Mouse (Mus musculus) cerebellum, adult 9-10 months (tissue): Measurements from ENCODE around the gene Jmjd8.
"Not testable (repeated sequence)": the region's sequence is repeated elsewhere in the genome, so short reads cannot be mapped to it uniquely, and the experiment has no call there.

Source experiments
- DNase-seq: peaks from one replicate; pipeline ENCODE4 v3.0.0; 2022

The Jmjd8 gene

DNA sequence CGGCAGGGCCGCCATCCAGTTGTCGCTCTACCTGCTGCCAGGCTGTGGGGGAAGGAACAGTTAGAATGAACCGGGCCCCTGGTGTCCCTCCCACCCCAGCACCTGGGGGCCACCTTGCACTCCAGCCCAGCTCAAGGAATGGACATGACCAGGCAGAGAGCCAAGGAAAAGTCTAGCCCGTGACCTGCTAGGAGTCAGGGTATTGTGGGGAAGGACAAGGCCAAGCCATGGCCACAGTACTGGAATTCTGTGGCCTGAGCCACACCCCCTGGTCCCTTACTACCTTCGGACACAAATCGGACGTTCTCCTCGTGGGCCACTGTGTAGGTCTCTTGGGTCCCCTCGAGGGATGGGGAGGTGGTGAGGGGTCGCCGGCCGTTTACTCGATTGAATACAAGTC, 35.6 kb downstream of the Jmjd8 start:
- no peak for DNase-seq

DNA sequence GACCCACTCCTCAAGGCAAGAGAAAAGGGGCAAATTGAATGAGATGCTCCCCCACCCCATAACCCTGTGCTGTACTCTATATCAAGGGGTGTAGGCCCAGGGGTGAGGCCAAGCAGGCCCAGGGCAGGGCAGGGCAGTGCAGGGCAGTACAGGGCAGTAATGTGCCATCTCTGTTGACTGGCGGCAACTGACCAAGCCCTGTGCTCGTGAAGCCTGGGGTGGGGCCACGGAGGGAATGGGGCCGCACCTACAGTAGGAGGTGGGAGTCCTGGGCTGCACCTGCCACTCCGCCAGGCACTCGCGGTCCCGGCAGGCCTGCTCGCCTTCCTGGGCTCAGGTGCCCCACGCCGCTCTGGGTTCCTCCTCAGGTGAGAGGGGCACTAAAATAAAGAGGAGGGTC, 36.6 kb downstream of the Jmjd8 start:
- no peak for DNase-seq

GRCm38 (mm10) chr17:25866172-25866571, 37.5 kb downstream of the Jmjd8 start:
- peak; percentile 29 for DNase-seq

DNA sequence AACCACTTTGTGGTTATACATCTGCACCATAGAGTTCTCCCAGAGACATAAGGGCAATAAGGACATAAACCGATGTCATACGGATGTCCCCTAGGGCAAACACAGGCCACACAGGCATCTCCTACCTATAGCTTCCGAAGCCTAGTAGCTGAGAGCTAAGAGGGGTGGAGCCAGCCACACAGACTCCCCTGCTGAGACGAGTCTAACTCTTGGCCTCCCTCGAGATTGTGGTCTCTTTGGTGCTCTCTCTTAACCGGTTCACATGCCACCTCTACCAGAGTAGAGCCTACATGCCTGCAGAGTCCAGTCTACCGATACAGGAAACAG, 38.8 kb downstream of the Jmjd8 start:
- DNase-seq = no peak

DNA sequence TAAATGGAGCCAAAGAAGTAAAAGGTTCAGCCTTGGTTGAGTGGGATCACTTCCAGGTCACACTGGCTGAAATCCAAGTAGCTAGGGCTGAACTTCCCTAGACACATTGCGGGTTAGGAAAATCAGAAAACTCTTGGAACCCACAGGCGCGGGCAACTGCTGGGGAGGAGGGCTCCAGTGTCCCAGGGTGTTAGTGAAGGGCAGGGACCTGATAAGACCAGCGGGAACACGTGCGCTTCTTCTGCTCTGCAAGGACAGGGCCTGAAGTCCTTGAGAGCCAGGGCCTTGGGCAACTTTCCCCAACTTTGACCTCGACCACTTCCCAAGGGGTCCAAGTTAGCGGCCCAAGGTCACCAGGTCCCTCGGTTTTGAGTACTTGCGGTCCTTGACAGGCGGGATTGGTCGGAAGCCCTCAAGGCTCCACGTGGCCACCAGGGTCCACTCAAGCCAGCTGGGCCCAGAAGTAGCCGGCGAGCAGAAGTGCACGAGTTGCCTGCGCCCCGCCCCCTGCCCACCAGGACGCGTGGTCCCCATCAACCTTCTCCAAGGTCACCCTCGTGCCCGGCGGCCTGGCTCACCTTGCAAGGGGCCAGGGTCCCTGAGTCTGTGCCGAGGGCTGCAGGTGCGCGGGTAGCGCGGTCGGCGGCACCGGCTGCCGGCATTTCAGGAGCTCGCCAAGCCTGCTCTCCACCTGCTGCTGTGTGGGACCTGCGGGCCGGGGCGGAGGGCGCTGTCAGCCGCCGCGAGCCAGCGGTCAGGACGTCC, 39.4 kb downstream of the Jmjd8 start:
- peak; percentile 71 for DNase-seq

- peak; percentile 85 for DNase-seq
Observed at GRCm38 (mm10) chr17:25868601-25869191, 40.0 kb downstream of the Jmjd8 start, which contains the start of gene Mcrip2. TSS of gene Mcrip2 (minus strand) at chr17:25868764.

DNA sequence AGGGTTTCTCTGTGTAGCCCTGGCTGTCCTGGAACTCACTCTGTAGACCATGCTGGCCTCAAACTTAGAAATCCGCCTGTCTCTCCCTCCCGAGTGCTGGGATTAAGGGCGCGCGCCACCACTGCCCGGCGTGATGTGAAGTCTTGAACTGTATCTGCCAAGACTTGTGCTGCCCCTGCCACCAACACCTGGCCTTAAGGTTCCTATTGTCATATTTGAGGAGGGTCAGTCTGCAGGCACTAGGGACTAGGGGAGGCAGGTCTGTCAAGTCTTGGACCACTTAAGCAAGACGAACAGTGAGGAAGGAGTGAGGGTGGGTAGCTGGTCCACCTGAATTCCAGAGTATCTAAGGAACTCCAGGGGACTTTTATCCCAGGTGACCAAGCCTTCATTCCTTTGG, 40.8 kb downstream of the Jmjd8 start:
- DNase-seq = peak; percentile 48

DNA sequence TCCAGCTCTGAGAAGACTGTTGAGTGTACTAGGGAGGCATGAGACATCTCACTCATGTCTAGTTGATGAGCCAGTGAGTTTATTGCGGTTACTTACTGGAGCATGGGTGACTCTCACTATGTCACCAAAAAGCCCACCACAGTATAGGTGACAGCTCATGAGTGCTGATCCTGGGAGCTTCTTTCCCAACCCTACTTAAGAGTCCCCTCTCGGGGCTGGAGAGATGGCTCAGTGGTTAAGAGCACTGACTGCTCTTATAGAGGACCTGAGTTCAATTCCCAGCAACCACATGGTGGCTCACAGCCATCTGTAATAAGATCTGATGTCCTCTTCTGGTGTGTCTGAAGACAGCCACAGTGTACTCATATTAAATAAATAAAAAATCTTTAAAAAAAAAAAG, 41.3 kb downstream of the Jmjd8 start:
- no peak for DNase-seq

DNA sequence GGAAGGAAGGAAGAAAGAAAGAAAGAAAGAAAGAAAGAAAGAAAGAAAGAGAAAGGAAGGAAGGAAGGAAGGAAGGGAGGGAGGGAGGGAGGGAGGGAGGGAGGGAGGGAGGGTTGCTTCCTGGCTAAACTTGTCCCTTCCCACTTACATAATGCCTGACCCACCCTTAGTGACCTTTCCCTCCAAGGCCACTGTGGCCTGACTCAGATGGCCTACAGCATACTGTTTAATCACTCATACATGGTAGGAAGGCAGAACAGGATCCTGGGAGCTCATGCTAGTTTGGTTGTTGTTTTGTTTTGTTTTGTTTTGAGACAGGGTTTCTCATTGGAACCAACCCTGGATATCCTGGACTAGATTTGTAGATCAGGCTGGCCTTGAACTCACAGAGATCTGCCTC, 42.9 kb downstream of the Jmjd8 start:
- DNase-seq = not testable (repeated sequence)

- DNase-seq = peak; percentile 33
Observed at GRCm38 (mm10) chr17:25872676-25873075, 44.0 kb downstream of the Jmjd8 start.

GRCm38 (mm10) chr17:25873405-25874147, 44.9 kb downstream of the Jmjd8 start:
- DNase-seq = peak; percentile 39

DNA sequence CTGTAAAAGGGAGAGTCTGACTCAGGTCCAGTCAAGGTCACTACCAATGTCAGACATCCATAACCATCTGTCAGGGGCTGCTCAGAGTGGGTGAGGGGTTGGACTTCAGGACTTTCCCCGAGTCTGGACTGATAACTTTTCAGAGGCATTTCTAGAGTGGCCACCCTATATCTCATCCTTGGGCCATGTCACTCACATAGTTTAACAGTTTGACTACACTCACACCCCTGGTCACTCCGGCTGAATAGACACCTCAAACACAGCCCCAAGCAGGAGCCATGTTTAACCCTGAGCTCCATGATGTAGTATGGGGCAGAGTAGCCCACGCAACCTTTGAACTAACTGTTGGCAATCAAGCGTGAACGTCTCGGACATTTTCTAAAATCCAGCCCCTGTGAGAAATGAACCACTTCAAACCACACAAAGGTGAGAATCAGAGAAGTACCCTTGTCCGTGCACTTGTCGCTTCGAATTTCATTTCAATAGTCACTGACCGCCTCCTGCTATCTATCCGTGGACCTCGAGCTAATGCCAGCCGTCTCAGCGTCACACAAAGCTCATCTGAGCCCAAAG, 45.6 kb downstream of the Jmjd8 start:
- DNase-seq = no peak

GRCm38 (mm10) chr17:25874721-25875170, 46.1 kb downstream of the Jmjd8 start, which contains the start of gene Mettl26:
TSS of gene Mettl26 (plus strand) at chr17:25875074.
- peak; percentile 96 for DNase-seq

- peak; percentile 90 for DNase-seq
Observed at GRCm38 (mm10) chr17:25875171-25876136, 46.8 kb downstream of the Jmjd8 start.

DNA sequence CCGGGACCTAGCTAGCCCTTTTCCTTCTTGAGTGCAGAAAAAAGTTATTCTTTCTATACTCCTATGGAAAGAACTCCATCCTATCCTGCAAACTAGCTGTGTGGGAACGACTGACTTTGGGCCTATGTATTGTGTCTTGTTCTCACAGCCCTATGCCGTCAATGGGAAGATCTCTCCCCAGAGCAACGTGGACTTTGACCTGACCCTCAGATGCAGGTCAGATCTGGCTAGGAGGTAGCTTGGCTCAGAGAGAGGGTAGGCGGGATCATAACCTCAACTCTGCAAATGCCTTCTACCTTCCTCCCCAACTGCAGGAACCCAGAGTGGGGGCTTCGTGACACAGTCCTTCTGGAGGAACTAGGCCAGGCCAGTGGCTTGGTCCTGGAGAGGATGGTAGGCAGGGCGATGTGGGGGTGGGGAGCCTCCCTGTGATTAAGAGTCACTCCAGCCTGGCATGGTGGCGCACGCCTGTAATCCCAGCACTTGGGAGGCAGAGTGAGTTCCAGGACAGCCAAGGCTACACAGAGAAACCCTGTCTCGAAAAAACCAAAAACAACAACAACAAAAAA, 47.8 kb downstream of the Jmjd8 start:
- DNase-seq = no peak

GRCm38 (mm10) chr17:25877025-25877424, 48.4 kb downstream of the Jmjd8 start:
- DNase-seq = no peak

DNA sequence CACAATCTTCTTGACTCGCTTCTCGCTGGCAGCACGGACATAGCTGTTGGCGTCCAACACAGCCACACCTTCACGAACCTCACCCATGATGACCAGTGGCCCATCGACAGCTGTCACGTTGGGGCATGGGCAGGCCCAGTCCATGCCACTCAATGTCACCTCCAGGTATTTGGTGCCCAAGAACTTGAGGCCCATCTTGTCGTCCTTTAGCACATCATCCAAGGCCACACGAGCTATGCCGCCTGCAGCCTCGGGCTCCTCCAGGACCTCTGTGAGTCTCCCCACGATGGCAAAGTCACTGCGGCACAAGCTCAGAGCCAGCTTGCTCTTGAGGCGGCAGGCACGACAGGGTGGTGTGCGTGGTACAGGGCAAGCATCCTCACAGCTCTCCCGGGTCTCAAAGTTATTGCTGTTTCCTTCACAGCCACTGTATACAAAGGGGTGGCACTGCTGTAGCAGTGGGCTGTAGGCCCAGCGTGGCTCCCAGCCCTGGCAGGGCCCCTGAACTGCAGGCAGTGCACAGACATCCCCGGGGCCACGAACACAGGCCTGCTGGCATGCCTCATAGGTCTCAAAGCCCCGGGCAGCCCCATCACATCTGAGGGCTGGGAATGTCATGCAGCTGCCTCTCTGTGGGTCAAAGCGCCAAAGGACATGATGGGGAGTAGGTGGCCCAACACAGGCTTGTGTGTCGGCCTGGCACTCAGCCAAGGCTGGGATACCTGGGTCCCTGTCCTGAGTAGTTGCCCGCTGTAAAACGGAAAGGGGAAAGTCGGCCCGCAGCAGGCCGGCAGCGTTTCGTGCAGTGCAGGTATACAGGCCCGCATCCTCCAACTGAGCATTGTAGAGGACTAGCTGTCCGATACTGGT, 49.3 kb downstream of the Jmjd8 start:
- DNase-seq = no peak

DNA sequence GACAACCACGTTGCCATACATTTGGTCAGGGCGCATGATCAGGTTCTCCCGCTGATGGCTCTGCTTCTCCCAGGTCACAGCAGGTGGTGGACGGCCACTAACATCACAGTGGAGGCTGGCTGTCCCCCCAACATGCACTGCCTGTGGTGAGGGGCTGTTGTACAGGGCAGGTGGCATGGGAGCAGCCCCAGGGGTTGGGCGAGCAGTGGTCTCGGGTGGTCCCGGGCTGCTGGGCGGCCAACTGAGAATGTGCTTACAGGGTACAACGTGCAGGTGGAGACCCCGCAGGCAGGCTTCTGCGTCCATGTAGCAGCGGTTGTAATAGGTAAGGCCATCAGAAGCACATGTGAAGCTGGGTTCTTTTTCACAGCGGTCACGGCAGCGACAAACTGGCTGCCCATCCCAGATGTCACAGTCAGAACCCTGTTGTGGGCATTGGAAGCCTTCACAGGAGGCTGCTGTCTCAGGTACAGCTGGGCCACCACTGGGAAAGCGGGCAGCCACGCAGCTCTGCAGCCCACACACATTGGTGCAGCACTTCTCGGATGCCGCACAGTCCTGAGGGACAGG, 50.0 kb downstream of the Jmjd8 start:
- no peak for DNase-seq

- no peak for DNase-seq
Observed at GRCm38 (mm10) chr17:25879261-25879660, 50.6 kb downstream of the Jmjd8 start.

DNA sequence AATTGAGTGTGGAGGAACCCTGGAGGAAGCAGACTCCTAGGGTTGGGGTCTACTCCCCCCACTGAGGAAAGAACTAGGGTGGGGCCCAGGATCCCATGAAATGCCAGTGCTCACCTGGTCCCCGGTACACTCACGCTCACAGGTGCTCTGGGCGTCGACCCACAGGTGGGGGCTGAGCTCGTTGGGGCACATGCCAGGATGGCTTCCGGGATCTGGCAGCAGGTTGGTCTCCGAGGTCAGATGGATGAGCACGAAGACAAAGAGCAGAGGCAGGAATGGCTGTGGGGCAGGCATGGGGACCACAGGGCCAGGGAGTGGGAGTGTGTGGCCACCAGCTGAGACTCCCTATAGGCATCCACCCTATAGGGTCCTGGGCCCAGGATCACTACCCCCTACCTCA, 51.1 kb downstream of the Jmjd8 start:
- no peak for DNase-seq
